Mouse (Mus musculus) small intestine, adult 2 months (tissue): ENCODE data around the gene Pfkfb4. TPM values are rescaled to one million over a fixed set of nuclear protein-coding genes. Genes with fewer than 3 reads are reported as not detected.

Experiments
- H3K27ac ChIP-seq: fragments of 200-500 bp; 2 replicates; pipeline ENCODE4 v1.5.1; 2012; ENCODE audit warnings: low read depth, low read length, control low read depth, inconsistent platforms; ENCODE audit not compliant: insufficient read depth
- H3K27me3 ChIP-seq: fragments of 200-500 bp; 2 replicates; pipeline ENCODE4 v1.6.1; 2012; ENCODE audit warnings: mild to moderate bottlenecking, moderate library complexity, low read length, inconsistent platforms; ENCODE audit not compliant: control insufficient read depth, insufficient read depth
- H3K36me3 ChIP-seq: fragments of 200-500 bp; 2 replicates; pipeline ENCODE4 v1.6.1; 2012; ENCODE audit warnings: mild to moderate bottlenecking, low read length, control low read depth, inconsistent platforms; ENCODE audit not compliant: control insufficient read depth, insufficient read depth
- H3K4me1 ChIP-seq: fragments of 200-500 bp; 2 replicates; pipeline ENCODE4 v1.6.1; 2012; ENCODE audit warnings: low read length, inconsistent platforms, mixed read lengths; ENCODE audit not compliant: control insufficient read depth, insufficient read depth, insufficient read length
- H3K4me3 ChIP-seq: fragments of 200-500 bp; 2 replicates; pipeline ENCODE4 v1.5.1; 2012; ENCODE audit warnings: low read depth, mild to moderate bottlenecking, control low read depth, inconsistent platforms, low read length, moderate library complexity
- CTCF ChIP-seq: fragments of 200-500 bp; IDR thresholded peaks from 2 replicates; pipeline ENCODE4 v1.5.1; 2012; ENCODE audit warnings: low read depth, mild to moderate bottlenecking, control low read depth, inconsistent platforms, low read length, moderate library complexity, mixed read lengths; ENCODE audit not compliant: insufficient replicate concordance, insufficient read length; ENCODE audit errors: extremely low read depth
- POLR2A ChIP-seq: fragments of 200-500 bp; IDR thresholded peaks from 2 replicates; pipeline ENCODE4 v1.6.1; 2012; ENCODE audit warnings: low read depth, mild to moderate bottlenecking, control low read depth, inconsistent platforms, low read length, moderate library complexity
- WGBS: fragments of 180-500 bp; shearing (Covaris S2); methylation state at CpG from one replicate; pipeline ENCODE4 v1.1.7; 2018; 5-methylcytosine and 5-hydroxymethylcytosine counted together
- polyA plus RNA-seq: library from polyadenylated mRNA; depleted of rRNA; stranded (reverse); fragments of >200 nt; gene quantifications from 2 replicates; pipeline ENCODE4 v1.2.3, GENCODE M21; 2012

Gene Pfkfb4
- polyA plus RNA-seq, 1 experiment, result 121 TPM

DNA sequence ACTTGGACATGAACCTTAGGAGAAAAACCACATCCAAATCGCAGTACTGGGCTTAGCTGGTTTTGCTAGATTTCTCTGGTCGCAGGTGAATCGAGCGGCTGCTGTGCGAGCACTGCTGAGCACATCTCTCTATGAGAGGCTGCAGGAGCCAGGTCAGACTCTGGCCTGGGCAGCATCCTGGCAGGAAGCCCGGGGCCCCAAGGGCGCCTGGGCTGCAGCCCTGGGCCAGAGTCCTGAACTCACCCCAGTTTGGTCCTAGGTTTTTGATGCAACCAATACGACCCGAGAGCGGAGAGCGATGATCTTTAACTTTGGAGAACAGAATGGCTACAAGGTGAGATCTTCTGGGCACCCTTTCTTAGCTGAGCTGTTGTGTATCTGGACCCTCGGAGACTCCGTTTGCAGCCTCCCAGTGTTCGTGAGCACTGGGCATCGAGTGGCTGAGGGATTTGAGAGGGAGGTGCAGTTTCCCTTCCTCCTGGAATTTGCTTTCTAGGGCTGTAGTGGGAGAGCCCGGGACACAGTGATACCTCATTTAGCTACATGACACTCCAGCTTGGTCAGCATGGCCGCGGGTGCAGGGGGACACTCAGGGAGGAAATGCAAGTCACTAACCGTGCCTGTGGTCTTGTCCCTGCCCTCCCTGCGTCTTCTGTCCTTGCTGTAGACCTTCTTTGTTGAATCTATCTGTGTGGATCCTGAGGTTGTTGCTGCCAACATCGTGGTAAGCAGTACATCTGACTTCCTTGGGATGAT, 15.6 kb downstream of the Pfkfb4 start:
- no peak overlapping the region for H3K27ac ChIP-seq
- H3K36me3 ChIP-seq, result peaks cover 61% of the 10 kb centered on the region
- TF ChIP-seq CTCF, result no peak
- no peak for TF ChIP-seq POLR2A
- no peak overlapping the region for H3K4me3 ChIP-seq
- 85% methylated on average over 21 of the region's 21 CpGs for WGBS
- H3K27me3 ChIP-seq, result no peaks in the 10 kb centered on the region
- H3K4me1 ChIP-seq, result 0 out of 2 replicates have a peak, but pooled peaks cover 2% of the 10 kb centered on the region

DNA sequence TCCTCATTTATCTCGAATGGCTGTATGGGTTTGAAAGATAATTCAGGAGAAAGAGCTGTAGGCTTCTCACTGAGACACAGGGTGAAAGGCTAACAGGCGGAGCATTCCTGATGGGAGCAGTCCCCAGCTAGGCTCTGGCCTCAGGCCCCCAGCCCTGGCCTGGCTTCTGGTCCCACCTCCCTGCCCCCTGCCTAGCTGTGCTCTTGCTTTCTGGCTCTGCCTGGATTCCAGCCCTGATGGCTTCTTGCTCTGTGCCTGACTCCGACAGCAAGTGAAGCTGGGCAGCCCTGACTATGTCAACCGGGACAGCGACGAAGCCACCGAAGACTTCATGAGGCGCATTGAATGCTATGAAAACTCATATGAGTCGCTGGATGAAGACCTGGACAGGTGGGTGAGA, 16.5 kb downstream of the Pfkfb4 start:
- Histone ChIP-seq H3K4me1 (0 out of 2 replicates have a peak, but pooled peaks cover 2% of the 10 kb centered on the region), H3K4me3 (no peak overlapping the region), H3K27me3 (no peaks in the 10 kb centered on the region), H3K36me3 (peaks cover 61% of the 10 kb centered on the region), H3K27ac (no peak overlapping the region)
- 93% methylated on average over 9 of the region's 9 CpGs for WGBS
- TF ChIP-seq CTCF (no peak), POLR2A (no peak)

DNA sequence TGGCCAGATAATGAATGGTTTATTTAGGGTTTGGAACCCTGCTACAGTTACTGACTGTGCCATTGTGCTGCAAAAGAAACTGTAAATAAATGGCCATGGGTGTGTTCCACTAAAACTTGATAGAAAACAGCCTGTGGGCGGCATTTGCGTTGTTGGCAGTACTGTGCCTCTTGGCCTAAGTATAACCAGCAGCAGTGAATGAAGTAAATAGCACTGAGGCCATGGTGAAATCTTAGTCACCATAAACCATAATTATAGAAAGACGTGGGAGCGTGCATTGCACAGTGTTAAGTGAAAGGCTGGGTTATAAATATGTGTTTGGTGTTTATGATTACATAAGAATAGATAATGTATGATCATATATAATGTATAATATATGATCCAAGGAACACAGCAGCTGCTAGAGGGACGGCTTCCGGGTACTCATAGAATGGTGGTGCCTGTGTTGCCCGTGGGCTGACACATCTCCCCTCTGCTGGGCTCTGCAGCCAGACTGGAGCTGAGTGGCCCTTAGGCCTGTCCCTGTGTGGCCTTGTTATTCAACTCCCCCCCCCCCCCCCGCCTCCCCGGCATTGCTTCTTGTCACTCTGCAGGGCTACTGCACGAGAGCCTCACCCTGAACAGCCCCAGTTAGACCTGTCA, 17.5 kb downstream of the Pfkfb4 start:
- H3K27me3 ChIP-seq, result no peaks in the 10 kb centered on the region
- WGBS, result 74% methylated on average over 10 of the region's 10 CpGs
- peaks cover 61% of the 10 kb centered on the region for H3K36me3 ChIP-seq
- no peak for TF ChIP-seq CTCF
- no peak for TF ChIP-seq POLR2A
- no peak overlapping the region for H3K27ac ChIP-seq
- no peak overlapping the region for H3K4me3 ChIP-seq
- 0 out of 2 replicates have a peak, but pooled peaks cover 2% of the 10 kb centered on the region for H3K4me1 ChIP-seq

DNA sequence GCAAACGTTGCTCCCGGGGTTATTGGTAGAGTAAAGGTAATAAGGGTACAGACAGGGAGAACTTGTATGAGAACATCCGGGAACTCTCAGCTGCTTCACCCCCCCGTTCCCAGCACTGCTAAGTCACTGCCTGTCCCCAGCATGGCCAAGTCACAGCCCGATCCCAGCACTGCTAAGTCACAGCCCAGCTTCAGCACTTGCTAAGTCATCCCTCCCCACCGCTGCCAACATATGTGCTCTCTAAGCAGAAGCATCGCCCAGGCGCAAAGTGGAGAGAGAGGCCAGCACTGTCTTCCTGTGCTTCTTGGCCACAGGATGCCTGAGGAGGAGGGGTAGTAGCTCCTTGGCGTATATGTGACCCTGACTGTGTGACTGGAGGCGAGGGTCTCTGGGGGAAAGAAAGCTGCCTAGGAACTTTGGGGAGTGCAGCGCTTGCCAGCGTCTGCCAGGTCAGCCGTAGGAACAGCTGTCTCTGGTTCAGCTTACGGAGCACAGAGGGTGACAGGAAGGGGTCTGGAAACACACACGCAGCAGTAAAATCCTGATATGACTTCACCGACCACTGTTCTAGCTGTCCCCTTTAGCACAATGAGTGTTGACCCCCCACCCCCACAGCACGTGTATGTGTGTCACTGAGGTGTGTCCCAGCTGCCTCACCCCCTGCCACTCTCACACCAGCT, 18.2 kb downstream of the Pfkfb4 start:
- 69% methylated on average over 17 of the region's 17 CpGs for WGBS
- no peak for TF ChIP-seq POLR2A
- Histone ChIP-seq H3K4me3 (no peak overlapping the region), H3K27ac (no peak overlapping the region), H3K4me1 (0 out of 2 replicates have a peak, but pooled peaks cover 2% of the 10 kb centered on the region), H3K36me3 (peaks cover 59% of the 10 kb centered on the region), H3K27me3 (no peaks in the 10 kb centered on the region)

DNA sequence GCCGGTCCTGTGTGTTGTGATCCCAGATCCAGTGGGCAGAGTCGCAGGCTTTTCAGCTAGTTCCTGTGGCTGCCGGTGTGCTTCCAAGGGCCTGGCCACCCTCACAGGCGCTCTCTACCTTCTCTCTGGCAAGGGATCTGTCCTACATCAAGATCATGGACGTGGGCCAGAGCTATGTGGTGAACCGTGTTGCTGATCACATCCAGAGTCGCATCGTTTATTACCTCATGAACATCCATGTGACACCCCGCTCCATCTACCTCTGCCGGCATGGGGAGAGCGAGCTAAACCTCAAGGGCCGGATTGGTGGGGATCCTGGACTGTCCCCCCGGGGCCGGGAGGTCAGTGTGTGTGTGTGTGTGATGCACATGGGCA, 18.7 kb downstream of the Pfkfb4 start:
- H3K27me3 ChIP-seq, result no peaks in the 10 kb centered on the region
- H3K27ac ChIP-seq, result no peak overlapping the region
- peaks cover 57% of the 10 kb centered on the region for H3K36me3 ChIP-seq
- H3K4me1 ChIP-seq, result 0 out of 2 replicates have a peak, but pooled peaks cover 2% of the 10 kb centered on the region
- TF ChIP-seq CTCF (no peak), POLR2A (no peak)
- WGBS, result 87% methylated on average over 14 of the region's 14 CpGs
- H3K4me3 ChIP-seq, result no peak overlapping the region

DNA sequence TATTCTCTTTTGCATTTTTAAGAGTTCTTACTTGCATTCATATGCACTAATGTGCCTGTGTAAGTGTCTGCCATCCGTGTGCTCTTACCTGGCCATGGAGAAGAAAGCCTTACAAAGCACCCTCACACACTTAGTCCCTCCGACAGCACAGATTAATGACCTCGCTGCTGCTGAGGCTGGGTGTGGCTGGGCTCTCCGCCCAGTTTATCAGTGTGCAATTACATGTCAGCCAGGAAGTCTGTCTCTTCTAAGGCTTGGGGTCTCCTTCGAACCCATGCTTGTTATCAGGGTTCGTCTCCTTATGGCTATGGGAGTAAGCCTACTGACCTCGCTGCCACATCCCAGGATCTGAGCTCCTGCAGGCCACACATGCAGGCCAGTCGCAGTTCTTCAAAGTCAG, 23.8 kb downstream of the Pfkfb4 start:
- peaks cover 3% of the 10 kb centered on the region; the same call in 1 of the 2 replicates for H3K4me1 ChIP-seq
- peaks cover 29% of the 10 kb centered on the region for H3K36me3 ChIP-seq
- TF ChIP-seq CTCF, result no peak
- TF ChIP-seq POLR2A, result no peak
- no peak overlapping the region for H3K27ac ChIP-seq
- no peak overlapping the region for H3K4me3 ChIP-seq
- H3K27me3 ChIP-seq, result no peaks in the 10 kb centered on the region
- WGBS, result 26% methylated on average over 8 of the region's 8 CpGs

DNA sequence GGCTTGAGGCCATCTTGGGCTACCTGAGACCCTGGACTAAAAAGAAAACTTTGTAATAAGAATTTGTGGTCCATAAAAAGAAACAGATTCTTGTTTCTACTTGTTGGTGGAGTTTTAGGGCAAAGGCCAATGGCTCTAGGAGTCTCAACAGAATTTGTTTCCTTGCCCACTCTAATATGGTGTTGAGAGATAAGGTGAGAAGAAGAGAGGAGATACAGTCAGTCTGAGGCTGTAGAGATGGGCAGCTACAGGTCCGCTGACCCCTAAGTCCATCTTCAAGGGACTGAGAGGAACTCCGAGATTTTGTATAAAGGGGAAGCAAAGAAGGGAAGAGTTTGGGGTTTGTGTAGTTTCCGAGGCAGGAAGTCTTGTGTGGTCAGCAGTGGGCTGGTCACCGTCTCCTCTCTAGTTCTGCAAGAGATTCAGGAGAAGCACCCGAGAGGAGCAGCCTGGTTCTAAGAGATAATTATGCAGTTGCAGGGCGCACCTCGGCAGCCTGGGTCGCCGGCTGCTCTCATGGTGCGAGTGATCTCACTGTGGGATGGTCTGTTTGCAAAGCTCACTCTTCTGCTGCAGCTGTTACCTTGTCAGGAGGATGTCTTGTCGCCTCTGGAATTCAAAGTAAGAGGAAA, 25.5 kb downstream of the Pfkfb4 start:
- no peak overlapping the region for H3K27ac ChIP-seq
- 78% methylated on average over 11 of the region's 11 CpGs for WGBS

More for the DNA sequence above, 25.5 kb downstream of the Pfkfb4 start:
- peaks cover 15% of the 10 kb centered on the region for H3K36me3 ChIP-seq
- H3K4me3 ChIP-seq, result peak overlapping the region; percentile 27
- no peaks in the 10 kb centered on the region for H3K27me3 ChIP-seq
- H3K4me1 ChIP-seq, result peaks cover 3% of the 10 kb centered on the region; the same call in 1 of the 2 replicates
- no peak for TF ChIP-seq CTCF
- no peak for TF ChIP-seq POLR2A
